Mouse (Mus musculus) spleen, adult 2 months (tissue): ENCODE results near the gene Kctd18. TPM values are rescaled to one million over a fixed set of nuclear protein-coding genes. Genes with fewer than 3 reads are reported as not detected.
"Not testable (repeated sequence)": the region's sequence is repeated elsewhere in the genome, so short reads cannot be mapped to it uniquely, and the experiment has no call there.

ENCODE experiments used
- DNase-seq, 2 experiments: peaks; one replicate each; pipeline versions ENCODE4 v3.0.0 to v3.0.0-alpha.2; 2012 to 2021; ENCODE audit warnings: low spot score in 2 of 2, low read depth in 1 of 2
- H3K27ac ChIP-seq: fragments of 200-500 bp; 2 replicates; pipeline ENCODE4 v1.5.1; 2012; ENCODE audit warnings: low read length, inconsistent platforms; ENCODE audit not compliant: insufficient read depth
- H3K27me3 ChIP-seq: fragments of 200-500 bp; 2 replicates; pipeline ENCODE4 v1.6.1; 2012; ENCODE audit warnings: mild to moderate bottlenecking, moderate library complexity, low read length, inconsistent platforms; ENCODE audit not compliant: control insufficient read depth, insufficient read depth
- H3K36me3 ChIP-seq: fragments of 200-500 bp; 2 replicates; pipeline ENCODE4 v1.6.1; 2012; ENCODE audit warnings: mild to moderate bottlenecking, low read length, inconsistent platforms; ENCODE audit not compliant: control insufficient read depth, insufficient read depth
- H3K4me1 ChIP-seq: fragments of 200-500 bp; 2 replicates; pipeline ENCODE4 v1.6.1; 2011; ENCODE audit warnings: inconsistent platforms; ENCODE audit not compliant: control insufficient read depth, insufficient read depth, insufficient read length
- H3K4me3 ChIP-seq: fragments of 200-500 bp; 2 replicates; pipeline ENCODE4 v1.5.1; 2011; ENCODE audit warnings: mild to moderate bottlenecking, inconsistent platforms; ENCODE audit not compliant: insufficient read depth, insufficient read length; ENCODE audit errors: extremely low read depth
- CTCF ChIP-seq: fragments of 200-500 bp; IDR thresholded peaks from 2 replicates; pipeline ENCODE4 v1.5.1; 2011; ENCODE audit warnings: mild to moderate bottlenecking, inconsistent platforms; ENCODE audit not compliant: insufficient read depth, insufficient read length, insufficient replicate concordance; ENCODE audit errors: extremely low read depth
- POLR2A ChIP-seq: fragments of 200-500 bp; IDR thresholded peaks from 2 replicates; pipeline ENCODE4 v1.6.1; 2011; ENCODE audit warnings: low read depth, low read length, inconsistent platforms
- WGBS: fragments of 180-500 bp; shearing (Covaris S2); methylation state at CpG from one replicate; pipeline ENCODE4 v1.1.7; 2018; 5-methylcytosine and 5-hydroxymethylcytosine counted together
- polyA plus RNA-seq: library from polyadenylated mRNA; depleted of rRNA; stranded (reverse); fragments of >200 nt; gene quantifications from 2 replicates; pipeline ENCODE4 v1.2.3, GENCODE M21; 2012

Kctd18 gene
- polyA plus RNA-seq, 1 experiment: 5.4 TPM

DNA sequence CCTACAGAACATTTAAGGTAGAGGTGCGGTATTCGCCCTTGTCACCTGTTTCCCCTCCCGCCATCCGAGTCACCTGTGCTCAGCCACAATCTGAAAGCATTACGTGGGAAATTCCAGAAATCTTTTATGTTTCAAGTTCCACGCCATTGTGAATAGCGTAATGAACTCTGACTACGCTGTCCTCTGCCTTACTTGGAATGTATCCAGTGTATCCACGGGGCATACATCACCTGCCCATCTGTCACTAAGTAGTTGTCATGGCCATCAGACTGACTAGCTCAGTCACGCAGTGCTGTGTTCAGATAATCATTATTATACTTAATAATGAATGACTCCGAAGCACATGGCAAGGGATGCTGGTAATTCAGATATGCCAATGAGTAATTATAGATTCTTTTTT lies 36.8 kb upstream of the Kctd18 start:
- TF ChIP-seq CTCF (no peak), POLR2A (no peak)
- no peak overlapping the region for H3K27ac ChIP-seq
- H3K36me3 ChIP-seq: no peaks in the 10 kb centered on the region
- no peak overlapping the region for H3K4me3 ChIP-seq
- 95% methylated on average over 11 of the region's 11 CpGs for WGBS
- no peak for DNase-seq
- no peaks in the 10 kb centered on the region for H3K4me1 ChIP-seq
- no peaks in the 10 kb centered on the region for H3K27me3 ChIP-seq

DNA sequence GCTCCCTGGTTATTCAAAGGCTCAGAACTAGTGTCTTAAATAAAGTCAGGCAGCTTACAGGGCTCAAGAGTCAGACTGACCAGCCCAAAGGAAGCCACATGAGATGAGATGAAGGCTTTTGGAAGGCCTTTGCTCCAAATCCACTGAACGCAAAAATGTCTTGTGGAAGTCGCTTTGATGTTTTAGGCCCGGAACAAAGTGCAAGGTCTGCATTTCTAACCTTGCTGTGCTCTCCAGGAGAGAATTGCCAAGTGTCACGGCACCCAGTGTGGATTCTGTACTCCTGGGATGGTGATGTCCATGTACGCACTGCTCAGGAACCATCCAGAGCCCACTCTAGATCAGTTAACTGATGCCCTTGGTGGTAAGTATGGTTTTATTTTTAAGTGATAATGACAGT lies 30.4 kb upstream of the Kctd18 start:
- 87% methylated on average over 5 of the region's 5 CpGs for WGBS
- no peak for DNase-seq
- H3K27ac ChIP-seq: no peak overlapping the region
- H3K4me3 ChIP-seq: no peak overlapping the region
- H3K4me1 ChIP-seq: no peaks in the 10 kb centered on the region
- H3K36me3 ChIP-seq: no peaks in the 10 kb centered on the region
- TF ChIP-seq POLR2A: no peak
- no peak for TF ChIP-seq CTCF
- H3K27me3 ChIP-seq: no peaks in the 10 kb centered on the region

DNA sequence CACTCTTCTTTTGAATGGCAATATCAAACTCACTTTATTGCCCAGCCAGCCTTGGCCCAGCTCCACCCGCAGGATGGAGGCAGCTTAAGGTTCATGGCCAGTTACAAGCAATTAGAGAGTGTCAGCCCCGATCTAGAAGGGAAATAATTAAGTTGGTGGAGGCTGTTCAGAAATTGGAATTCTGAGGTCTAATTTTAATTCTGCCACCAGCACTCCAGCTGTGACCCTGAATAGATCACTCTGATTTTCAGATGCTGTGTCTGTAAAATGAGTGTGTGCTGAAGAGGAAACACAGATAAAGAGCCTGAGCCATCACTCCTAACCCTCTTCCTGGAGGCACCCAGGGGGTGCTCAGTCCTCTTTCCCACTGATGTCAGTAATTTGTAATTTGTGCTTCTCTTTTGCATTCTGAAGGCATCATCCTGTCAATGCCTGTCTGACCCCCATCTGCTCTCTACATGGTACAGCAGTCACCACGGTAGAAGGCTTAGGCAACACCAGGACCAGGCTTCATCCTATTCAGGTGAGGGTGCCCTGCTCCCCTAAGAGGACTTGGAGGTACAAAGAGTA lies 28.1 kb upstream of the Kctd18 start:
- Histone ChIP-seq H3K4me3 (no peak overlapping the region), H3K4me1 (no peaks in the 10 kb centered on the region), H3K36me3 (no peaks in the 10 kb centered on the region), H3K27ac (no peak overlapping the region), H3K27me3 (no peaks in the 10 kb centered on the region)
- no peak for TF ChIP-seq POLR2A
- no peak for TF ChIP-seq CTCF
- 80% methylated on average over 3 of the region's 3 CpGs for WGBS
- no peak for DNase-seq

DNA sequence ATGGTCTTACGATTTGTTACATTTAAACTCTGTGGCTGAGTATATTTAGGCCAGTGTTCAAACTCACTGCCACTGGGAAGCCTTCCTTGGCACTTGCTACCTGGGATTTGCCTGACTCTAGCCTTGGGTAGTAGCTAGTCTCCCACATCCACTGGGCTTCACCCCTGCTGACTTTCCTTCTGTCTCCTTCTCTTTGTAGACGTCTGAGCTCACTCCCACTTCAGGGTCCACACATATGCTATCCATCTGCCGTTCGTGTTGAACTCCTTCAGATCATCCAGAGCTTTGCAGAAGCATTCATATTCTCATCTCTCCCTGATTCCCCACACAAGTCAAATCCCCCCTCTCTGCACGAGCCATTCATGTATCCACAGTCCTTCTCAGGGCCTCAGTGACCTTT lies 26.8 kb upstream of the Kctd18 start:
- no peaks in the 10 kb centered on the region for H3K36me3 ChIP-seq
- H3K27me3 ChIP-seq: no peaks in the 10 kb centered on the region
- H3K4me3 ChIP-seq: no peak overlapping the region
- H3K27ac ChIP-seq: no peak overlapping the region
- no peaks in the 10 kb centered on the region for H3K4me1 ChIP-seq
- 86% methylated on average over 5 of the region's 5 CpGs for WGBS
- TF ChIP-seq CTCF: no peak
- TF ChIP-seq POLR2A: no peak
- DNase-seq: no peak

DNA sequence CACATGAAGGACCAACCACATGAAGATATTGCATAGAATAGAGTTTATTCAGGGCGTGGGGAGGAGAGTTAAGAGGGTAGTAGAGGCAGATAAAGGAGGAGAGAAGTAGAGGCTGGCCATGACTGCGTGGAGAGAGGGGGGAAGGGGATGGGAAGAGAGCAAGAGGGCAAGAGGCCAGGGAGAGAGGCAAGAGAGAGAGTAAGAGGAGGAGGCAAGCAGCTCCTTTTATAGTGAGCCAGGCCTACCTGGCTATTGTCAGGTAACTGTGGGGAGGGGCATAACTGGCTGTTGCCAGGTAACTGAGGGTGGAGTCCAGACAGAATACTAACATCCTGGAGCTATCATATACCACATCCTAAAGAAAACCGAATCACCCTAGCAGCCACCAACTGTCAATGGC lies 26.3 kb upstream of the Kctd18 start:
- 64% methylated on average over 3 of the region's 3 CpGs for WGBS
- H3K27ac ChIP-seq: no peak overlapping the region
- H3K27me3 ChIP-seq: no peaks in the 10 kb centered on the region
- no peak for TF ChIP-seq CTCF
- TF ChIP-seq POLR2A: no peak
- no peaks in the 10 kb centered on the region for H3K36me3 ChIP-seq
- H3K4me3 ChIP-seq: no peak overlapping the region
- no peak for DNase-seq
- H3K4me1 ChIP-seq: no peaks in the 10 kb centered on the region

DNA sequence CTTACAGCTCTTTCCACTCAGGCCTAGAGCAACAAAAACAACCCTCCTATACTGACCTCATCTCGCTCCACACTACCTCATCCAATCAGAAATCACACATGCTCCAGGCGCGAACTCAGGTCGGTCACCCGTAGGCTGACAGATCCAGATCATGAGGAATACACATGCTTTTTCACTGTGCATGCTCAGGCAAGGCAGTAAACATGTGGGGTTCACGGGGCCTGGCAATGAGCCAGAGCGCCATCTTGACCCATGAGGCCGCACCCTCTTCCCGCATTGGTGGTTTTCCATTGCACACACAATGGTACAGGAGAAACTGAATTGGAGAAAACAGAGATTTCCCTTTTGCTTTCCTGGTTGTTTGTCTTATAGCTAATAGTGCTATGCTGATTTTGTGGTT lies 18.6 kb upstream of the Kctd18 start:
- 89% methylated on average over 9 of the region's 9 CpGs for WGBS
- not testable (repeated sequence) for DNase-seq

DNA sequence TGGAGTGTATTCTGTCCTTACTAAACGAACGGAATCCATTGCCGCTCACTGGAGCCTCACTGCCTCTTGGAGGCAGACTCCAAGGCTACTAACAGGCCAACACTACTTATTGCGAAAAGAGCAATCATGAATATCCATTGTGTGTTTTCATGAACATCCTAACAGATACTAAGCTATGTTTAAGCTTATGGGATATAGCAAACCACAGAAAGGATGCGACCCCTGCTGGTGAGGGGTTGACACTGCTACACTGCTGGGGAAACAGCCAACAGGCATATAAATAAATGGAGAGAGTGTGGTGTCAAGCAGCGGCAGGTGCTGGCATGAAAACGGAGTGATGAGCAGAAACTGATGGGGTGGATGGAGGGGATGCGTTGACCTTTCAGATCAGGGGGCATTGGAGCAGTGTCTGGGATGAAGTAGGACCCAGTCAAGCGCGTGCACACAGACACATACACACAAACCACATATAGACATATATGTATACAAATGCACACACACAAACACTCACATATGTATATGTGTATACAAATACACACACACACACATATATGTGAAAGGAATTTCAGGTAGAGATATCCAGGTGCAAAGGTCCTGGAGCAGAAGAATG lies 12.5 kb upstream of the Kctd18 start:
- TF ChIP-seq POLR2A: no peak
- TF ChIP-seq CTCF: peak; percentile 48; the same call in 1 of the 2 replicates
- no peaks in the 10 kb centered on the region for H3K4me1 ChIP-seq

More for the DNA sequence above, 18.6 kb upstream of the Kctd18 start:
- not testable (repeated sequence) for H3K4me1 ChIP-seq, H3K27me3 ChIP-seq, H3K36me3 ChIP-seq, H3K4me3 ChIP-seq, H3K27ac ChIP-seq

More for the DNA sequence above, 12.5 kb upstream of the Kctd18 start:
- Histone ChIP-seq H3K27ac (no peak overlapping the region), H3K4me3 (no peak overlapping the region), H3K36me3 (no peaks in the 10 kb centered on the region), H3K27me3 (no peaks in the 10 kb centered on the region)
- WGBS: 67% methylated on average over 10 of the region's 10 CpGs
- peak; percentile 8 to 30 for DNase-seq
